Mouse (Mus musculus) midbrain, postnatal 0 days (tissue): ENCODE data around the gene Klc4. TPM values are rescaled to one million over a fixed set of nuclear protein-coding genes. Genes with fewer than 3 reads are reported as not detected.

Experiments used
- ATAC-seq: fragments of 200-750 bp; cut with Nextera tagmentation; 2 replicates; pipeline ENCODE4 v1.8.0; 2017; ENCODE audit warnings: moderate number of reproducible peaks, mild to moderate bottlenecking, moderate TSS enrichment, moderate library complexity; ENCODE audit not compliant: low FRiP score
- DNase-seq: peaks from one replicate; pipeline ENCODE4 v3.0.0-alpha.2; 2015; ENCODE audit warnings: low spot score
- H3K27ac ChIP-seq: fragments of 300-500 bp; sonication (generic); 2 replicates; pipeline ENCODE4 v1.5.1; 2014; ENCODE audit warnings: low read depth, mild to moderate bottlenecking, low read length, mixed read lengths
- H3K27me3 ChIP-seq: fragments of 300-500 bp; sonication (generic); 2 replicates; pipeline ENCODE4 v1.6.1; 2014; ENCODE audit warnings: low read length, control low read depth, mixed read lengths; ENCODE audit not compliant: insufficient read depth
- H3K36me3 ChIP-seq: fragments of 300-500 bp; sonication (generic); 2 replicates; pipeline ENCODE4 v1.6.1; 2014; ENCODE audit warnings: low read length, control low read depth, mixed read lengths; ENCODE audit not compliant: insufficient read depth
- H3K4me1 ChIP-seq: fragments of 300-500 bp; sonication (generic); 2 replicates; pipeline ENCODE4 v1.6.1; 2014; ENCODE audit warnings: mild to moderate bottlenecking, control low read depth, antibody characterized with exemption, low read length, mixed read lengths; ENCODE audit not compliant: insufficient read depth
- H3K4me2 ChIP-seq: fragments of 300-500 bp; sonication (generic); 2 replicates; pipeline ENCODE4 v1.6.1; 2014; ENCODE audit warnings: low read depth, mild to moderate bottlenecking, low read length, mixed read lengths; ENCODE audit not compliant: poor library complexity, severe bottlenecking
- H3K4me3 ChIP-seq: fragments of 300-500 bp; sonication (generic); 2 replicates; pipeline ENCODE4 v1.5.1; 2014; ENCODE audit warnings: low read depth, mild to moderate bottlenecking, low read length, moderate library complexity
- H3K9ac ChIP-seq: fragments of 300-500 bp; sonication (generic); replicated peaks from 2 replicates; pipeline ENCODE4 v1.6.1; 2014; ENCODE audit warnings: mild to moderate bottlenecking, low read length, moderate library complexity, mixed read lengths; ENCODE audit not compliant: poor library complexity, severe bottlenecking
- H3K9me3 ChIP-seq: fragments of 300-500 bp; sonication (generic); 2 replicates; pipeline ENCODE4 v1.6.1; 2016; ENCODE audit warnings: low read length, control low read depth
- CTCF ChIP-seq: IDR thresholded peaks from 2 replicates; pipeline ENCODE4 v1.5.1; 2016; ENCODE audit warnings: antibody characterized with exemption, mild to moderate bottlenecking
- WGBS: fragments of 180-500 bp; shearing (Covaris S2); extraction: QIAGEN DNeasy Blood & Tissue Kit; methylation state at CpG from one replicate; pipeline ENCODE4 v1.1.7; 2014; 5-methylcytosine and 5-hydroxymethylcytosine counted together
- polyA plus RNA-seq: library from polyadenylated mRNA; unstranded; fragments of >200 nt; fragmentation: Nextera tagmentation; extraction: Ambion mirVana; gene quantifications from 2 replicates; pipeline ENCODE4 v1.2.1, GENCODE M21; 2015
- total RNA-seq: library from RNA; depleted of rRNA; stranded (reverse); fragments of >200 nt; gene quantifications from 2 replicates; pipeline ENCODE4 v1.2.3, GENCODE M21; 2014

The Klc4 gene
- total and polyA plus RNA-seq, 2 experiments from 2014 or later, result 20.0 to 24.5 TPM

DNA sequence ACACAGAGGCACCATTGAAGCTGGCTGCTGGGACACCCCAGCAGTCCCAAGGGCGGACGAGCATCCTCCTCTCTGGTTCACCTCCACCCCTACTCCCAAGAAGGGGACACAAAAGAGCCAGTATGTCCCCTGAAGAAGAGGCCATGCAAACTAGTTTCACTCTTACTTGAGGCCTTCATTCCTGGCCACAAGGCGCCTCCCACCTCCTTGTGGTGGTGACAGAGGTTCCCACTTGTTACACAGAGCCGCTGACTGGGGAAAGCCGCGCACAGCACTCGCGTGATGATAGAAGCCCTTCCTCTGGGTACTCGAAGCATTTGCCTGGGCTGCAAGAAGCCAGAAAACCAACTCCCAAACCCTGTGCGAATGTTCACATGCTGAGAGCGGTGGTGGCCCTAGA is 23.6 kb downstream of the Klc4 start:
- ATAC-seq (no peak), DNase-seq (no peak)
- TF ChIP-seq CTCF, result no peak
- 94% methylated on average over 11 of the region's 11 CpGs for WGBS
- H3K9ac ChIP-seq, result no peak overlapping the region
- no peaks in the 10 kb centered on the region for H3K27me3 ChIP-seq
- no peaks in the 10 kb centered on the region for H3K36me3 ChIP-seq
- H3K9me3 ChIP-seq, result no peaks in the 10 kb centered on the region
- no peak overlapping the region for H3K4me2 ChIP-seq
- H3K4me3 ChIP-seq, result no peak overlapping the region
- no peak overlapping the region for H3K27ac ChIP-seq
- H3K4me1 ChIP-seq, result peaks cover 29% of the 10 kb centered on the region

DNA sequence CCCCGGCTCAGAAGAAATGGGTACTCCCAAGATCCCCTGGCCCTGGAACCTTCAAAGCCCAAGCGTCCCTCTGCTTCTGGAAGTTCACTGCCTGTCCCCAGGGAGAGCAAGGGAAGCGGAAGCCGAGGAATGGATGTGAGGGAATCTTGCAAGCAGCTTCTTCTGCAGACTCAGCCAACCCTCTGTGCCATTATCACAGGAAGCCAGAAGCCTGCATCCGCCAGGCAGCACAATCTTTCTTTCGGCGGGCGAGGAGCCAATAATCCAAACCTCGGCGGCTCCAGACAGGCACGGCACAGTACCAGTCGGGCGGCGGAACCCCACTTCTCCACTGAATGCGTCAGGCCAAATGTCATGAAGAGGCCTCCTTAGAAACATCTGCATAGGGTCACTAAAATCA is 24.5 kb downstream of the Klc4 start:
- 62% methylated on average over 15 of the region's 15 CpGs for WGBS
- no peak overlapping the region for H3K4me2 ChIP-seq
- ATAC-seq, result no peak
- no peak overlapping the region for H3K4me3 ChIP-seq
- no peak for TF ChIP-seq CTCF
- no peak overlapping the region for H3K9ac ChIP-seq
- H3K27ac ChIP-seq, result peak overlapping the region; percentile 38; the same call in 1 of the 2 replicates
- no peaks in the 10 kb centered on the region for H3K27me3 ChIP-seq
- DNase-seq, result peak; percentile 54
- no peaks in the 10 kb centered on the region for H3K36me3 ChIP-seq
- peaks cover 23% of the 10 kb centered on the region for H3K4me1 ChIP-seq
- no peaks in the 10 kb centered on the region for H3K9me3 ChIP-seq

DNA sequence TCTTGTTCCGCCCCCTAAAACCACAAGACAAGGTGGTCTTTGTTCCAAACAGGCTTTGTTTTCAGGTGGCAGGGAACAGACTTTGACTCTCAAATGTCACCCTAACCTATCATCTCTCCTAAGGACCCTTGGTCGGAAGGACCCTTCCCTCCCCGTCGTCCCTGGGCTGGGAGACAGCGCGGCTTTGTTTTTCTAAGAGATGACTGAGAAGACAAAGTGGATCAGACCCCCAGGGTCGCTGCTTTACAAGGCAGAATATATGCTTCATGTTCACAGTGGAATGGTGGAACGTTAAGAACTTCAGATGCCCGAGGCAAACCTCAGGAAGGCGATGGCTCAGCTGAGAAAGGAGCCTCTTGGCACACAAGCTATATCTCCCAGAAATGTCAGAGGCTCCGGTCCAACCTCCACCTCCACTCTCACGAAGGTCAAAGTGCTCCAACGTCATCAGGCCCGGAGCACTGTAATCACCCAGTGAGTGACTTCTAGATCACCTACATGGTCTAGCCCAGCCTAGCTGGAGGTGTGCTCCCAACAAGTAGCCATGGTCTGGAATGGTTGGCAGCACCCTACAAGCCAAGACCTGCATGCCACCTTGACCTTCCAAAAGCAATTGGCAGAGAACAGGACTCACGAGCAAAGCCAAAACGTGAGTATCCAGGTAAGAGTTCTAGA is 26.0 kb downstream of the Klc4 start:
- Histone ChIP-seq H3K27me3 (no peaks in the 10 kb centered on the region), H3K36me3 (no peaks in the 10 kb centered on the region), H3K9me3 (no peaks in the 10 kb centered on the region), H3K4me3 (no peak overlapping the region), H3K9ac (peak overlapping the region; percentile 54), H3K27ac (peak overlapping the region; percentile 64), H3K4me2 (peak overlapping the region; percentile 32; the same call in 1 of the 2 replicates), H3K4me1 (peaks cover 21% of the 10 kb centered on the region)
- 38% methylated on average over 16 of the region's 16 CpGs for WGBS
- ATAC-seq (no peak), DNase-seq (no peak)
- no peak for TF ChIP-seq CTCF

DNA sequence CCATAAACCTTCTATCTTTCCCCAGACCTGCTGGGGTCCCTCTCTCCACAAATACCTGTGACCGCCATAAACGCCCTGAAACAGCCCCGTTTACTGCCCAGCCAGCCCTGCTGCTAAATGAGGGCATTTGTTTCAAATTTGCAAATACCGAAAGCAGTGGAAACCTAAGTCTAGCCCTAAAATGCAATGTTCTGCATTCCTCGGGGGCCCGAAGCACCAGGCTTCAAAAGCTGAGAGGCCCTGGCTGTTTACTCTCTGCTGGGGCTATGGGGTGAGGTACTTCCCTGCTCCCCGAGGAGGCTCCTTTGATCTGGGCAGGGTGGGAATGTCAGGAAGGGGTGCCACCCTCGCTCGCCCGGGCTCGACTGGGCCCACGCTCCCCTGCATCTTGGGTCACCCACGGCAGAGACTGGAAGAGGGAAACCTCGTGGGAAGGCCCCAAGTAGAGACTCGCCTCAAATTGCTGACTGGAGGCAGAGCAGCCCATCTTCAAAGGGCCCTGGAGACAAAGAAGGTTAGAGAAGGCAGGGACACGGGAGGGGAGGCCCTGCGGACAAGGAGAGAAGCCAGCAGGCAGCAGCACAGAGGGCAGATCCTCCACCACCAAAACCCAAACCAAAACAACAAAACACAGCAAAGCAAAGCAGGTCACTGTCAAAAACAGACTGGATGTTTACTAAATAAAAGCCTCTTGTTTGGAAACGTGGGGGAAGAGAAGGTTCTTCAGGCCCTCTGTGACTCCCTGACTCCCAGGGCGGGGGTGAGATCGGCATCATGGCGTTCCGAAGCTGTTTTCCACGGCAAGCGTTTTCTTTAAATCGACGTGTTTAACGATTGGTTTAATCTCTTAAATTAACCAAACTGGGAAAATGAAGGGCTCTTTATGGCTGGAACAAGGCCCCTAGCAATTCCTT is 26.8 kb downstream of the Klc4 start:
- Histone ChIP-seq H3K9me3 (no peaks in the 10 kb centered on the region), H3K9ac (peak overlapping the region; percentile 54), H3K4me1 (peaks cover 21% of the 10 kb centered on the region), H3K4me2 (peak overlapping the region; percentile 32; the same call in 1 of the 2 replicates), H3K36me3 (no peaks in the 10 kb centered on the region), H3K27ac (peak overlapping the region; percentile 64), H3K27me3 (no peaks in the 10 kb centered on the region), H3K4me3 (no peak overlapping the region)
- DNase-seq (no peak), ATAC-seq (no peak; the same call in 1 of the 2 replicates)
- WGBS, result 11% methylated on average over 27 of the region's 27 CpGs
- TF ChIP-seq CTCF, result no peak

DNA sequence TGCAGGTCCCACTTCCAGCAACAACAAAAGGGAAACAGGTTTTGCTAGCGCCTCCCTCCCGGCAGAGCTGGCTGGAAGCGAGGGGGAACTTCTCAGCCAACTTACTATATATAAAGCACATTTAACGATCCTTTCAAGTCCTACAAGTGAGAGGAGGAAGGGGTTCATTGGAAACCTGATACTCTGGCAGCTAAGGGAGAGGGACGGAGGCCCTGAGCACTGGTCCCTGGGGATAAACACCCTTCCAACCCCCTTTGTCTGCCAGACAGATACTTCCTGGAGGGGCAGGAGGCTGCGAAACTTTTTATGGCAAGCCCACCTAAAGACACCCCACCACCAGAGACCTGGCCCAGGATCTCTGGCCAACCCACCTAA is 27.4 kb downstream of the Klc4 start:
- Histone ChIP-seq H3K4me3 (no peak overlapping the region), H3K9me3 (no peaks in the 10 kb centered on the region), H3K4me2 (no peak overlapping the region; the same call in 1 of the 2 replicates), H3K27ac (0 out of 2 replicates have a peak overlapping the region, but pooled peaks have one; percentile 64), H3K9ac (no peak overlapping the region), H3K36me3 (no peaks in the 10 kb centered on the region), H3K27me3 (no peaks in the 10 kb centered on the region), H3K4me1 (peaks cover 21% of the 10 kb centered on the region)
- 27% methylated on average over 6 of the region's 6 CpGs for WGBS
- no peak for TF ChIP-seq CTCF
- ATAC-seq (no peak), DNase-seq (no peak)

DNA sequence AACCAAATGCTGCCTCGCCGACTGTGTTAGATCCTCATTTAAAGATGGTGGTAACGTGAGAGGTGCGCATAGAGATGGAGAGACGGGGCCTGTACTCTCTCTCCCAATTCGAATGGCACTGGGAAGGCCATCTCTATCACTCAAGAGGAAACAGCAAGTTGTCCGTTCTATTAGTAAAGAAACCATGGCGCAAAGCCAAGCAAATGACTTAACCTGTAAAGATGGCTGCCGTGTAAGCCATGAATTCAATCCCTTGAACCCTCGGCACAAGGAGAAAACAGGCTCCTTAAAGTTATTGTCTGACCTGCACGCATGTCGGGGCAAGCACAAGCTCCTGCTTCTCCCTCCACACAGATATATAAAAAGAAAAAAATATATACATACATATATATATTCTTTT is 28.0 kb downstream of the Klc4 start:
- WGBS, result 74% methylated on average over 12 of the region's 12 CpGs
- Histone ChIP-seq H3K27ac (no peak overlapping the region), H3K4me2 (no peak overlapping the region), H3K27me3 (no peaks in the 10 kb centered on the region), H3K4me1 (peaks cover 21% of the 10 kb centered on the region), H3K9ac (no peak overlapping the region), H3K9me3 (no peaks in the 10 kb centered on the region), H3K4me3 (no peak overlapping the region), H3K36me3 (no peaks in the 10 kb centered on the region)
- no peak for DNase-seq
- ATAC-seq, result no peak
- TF ChIP-seq CTCF, result no peak
